Mouse (Mus musculus): ENCODE results near the gene Fbxo11. TPM values are rescaled to one million over a fixed set of nuclear protein-coding genes. Genes with fewer than 3 reads are reported as not detected.
"Not testable (repeated sequence)": the region's sequence is repeated elsewhere in the genome, so short reads cannot be mapped to it uniquely, and the experiment has no call there.

The Fbxo11 gene
- polyA plus RNA-seq, 1 experiment from 2014 or later, result 12.4 TPM

DNA sequence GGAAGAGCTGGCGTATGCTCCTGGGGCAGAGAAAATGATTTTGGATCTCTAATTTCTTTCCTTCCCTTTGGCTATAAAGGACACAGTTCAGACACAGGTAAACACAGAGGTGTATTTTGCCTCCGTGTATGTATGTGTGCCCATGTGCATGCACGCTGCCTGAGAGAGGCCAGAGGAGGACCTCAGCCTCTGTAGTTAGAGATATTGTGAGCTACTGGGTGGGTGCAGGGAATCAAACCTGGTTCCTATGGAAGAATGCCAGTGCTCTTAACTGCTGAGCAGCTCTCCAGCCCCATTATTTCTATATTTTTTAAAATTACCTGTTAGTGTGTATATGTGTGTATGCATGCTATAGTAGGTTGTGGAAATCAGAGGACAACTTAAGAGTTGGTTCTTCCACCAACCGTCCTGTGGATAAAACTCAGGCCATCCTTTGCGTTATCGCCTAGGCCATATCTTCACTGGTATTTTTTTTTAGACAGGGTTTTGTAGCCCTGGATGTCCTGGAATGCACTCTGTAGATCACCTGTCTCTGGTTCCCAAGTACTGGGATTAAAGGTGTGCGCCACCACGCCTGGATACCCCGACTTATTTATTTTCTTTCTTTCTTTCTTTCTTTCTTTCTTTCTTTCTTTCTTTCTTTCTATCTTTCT is 88.8 kb downstream of the Fbxo11 start:
- peaks cover 4% of the 10 kb centered on the region; the same call in 1 of the 2 replicates for H3K36me3 ChIP-seq (ENCODE audit: control insufficient read depth, insufficient read depth, low read length)
- peak overlapping the region; percentile 63 for H3K4me2 ChIP-seq (ENCODE audit: low read depth, low read length)
- peaks cover 15% of the 10 kb centered on the region; the same call in 1 of the 2 replicates for H3K4me1 ChIP-seq (ENCODE audit: control insufficient read depth, insufficient read depth, low read length)
- H3K9ac ChIP-seq (ENCODE audit: low read length), result peak overlapping the region; percentile 86
- no peaks in the 10 kb centered on the region for H3K27me3 ChIP-seq (ENCODE audit: control insufficient read depth, insufficient read depth, low read length)
- peak overlapping the region; percentile 91 for H3K4me3 ChIP-seq (replicated peaks; ENCODE audit: low read length)
- ATAC-seq (ENCODE audit: insufficient read depth, low FRiP score), result no peak
- no peak overlapping the region for H3K27ac ChIP-seq (ENCODE audit: low read length)
- no peaks in the 10 kb centered on the region for H3K9me3 ChIP-seq (replicated peaks; ENCODE audit: control insufficient read depth, low read length)
- WGBS, result 63% methylated on average over 9 of the region's 9 CpGs

DNA sequence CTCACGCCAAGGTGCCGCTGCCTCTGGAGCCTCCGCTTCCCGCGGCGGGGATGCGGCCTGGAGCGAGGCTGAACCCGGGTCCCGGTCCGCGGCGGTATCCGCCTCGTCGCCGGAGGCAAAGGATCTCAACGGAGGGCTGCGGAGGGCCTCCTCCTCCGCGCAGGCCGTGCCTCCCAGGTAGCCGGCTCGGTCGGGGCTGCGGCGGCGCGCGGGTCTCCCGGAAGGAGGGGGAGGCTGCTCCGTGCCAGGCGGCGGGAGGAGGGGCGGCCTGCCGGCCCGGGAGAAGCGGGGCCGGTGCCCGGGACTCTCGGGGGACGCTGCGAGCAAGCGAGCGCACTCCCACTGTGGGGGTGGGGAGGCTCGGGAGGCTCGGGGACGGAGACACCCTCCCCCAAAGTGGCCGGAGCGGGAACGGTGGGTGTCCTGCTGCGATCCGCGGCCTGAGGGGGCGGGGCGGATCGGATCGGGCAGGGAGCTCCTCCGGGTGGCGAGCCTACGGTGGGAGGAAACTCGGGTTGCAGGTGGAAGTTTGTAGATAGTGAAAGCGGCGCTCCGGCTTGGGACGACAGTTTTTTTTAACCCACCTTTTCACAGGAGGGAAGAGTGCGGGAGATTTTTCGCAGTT is 89.8 kb downstream of the Fbxo11 start:
- Histone ChIP-seq H3K36me3 (ENCODE audit: control insufficient read depth, insufficient read depth, low read length) (peaks cover 4% of the 10 kb centered on the region; the same call in 1 of the 2 replicates), H3K27me3 (ENCODE audit: control insufficient read depth, insufficient read depth, low read length) (no peaks in the 10 kb centered on the region), H3K4me2 (ENCODE audit: low read depth, low read length) (peak overlapping the region; percentile 63), H3K9ac (ENCODE audit: low read length) (peak overlapping the region; percentile 86), H3K4me1 (ENCODE audit: control insufficient read depth, insufficient read depth, low read length) (peaks cover 15% of the 10 kb centered on the region; the same call in 1 of the 2 replicates), H3K4me3 (replicated peaks; ENCODE audit: low read length) (peak overlapping the region; percentile 91), H3K27ac (ENCODE audit: low read length) (peak overlapping the region; percentile 90), H3K9me3 (replicated peaks; ENCODE audit: control insufficient read depth, low read length) (no peaks in the 10 kb centered on the region)
- under 1% methylated on average over 58 of the region's 68 CpGs for WGBS
- ATAC-seq (ENCODE audit: insufficient read depth, low FRiP score), result peak; percentile 57

- H3K4me3 ChIP-seq (replicated peaks; ENCODE audit: low read length), result peak within 1 kb of the TSS; percentile 91
- ATAC-seq (ENCODE audit: insufficient read depth, low FRiP score), result peak; percentile 97
- peak within 1 kb of the TSS; percentile 86 for H3K9ac ChIP-seq (ENCODE audit: low read length)
- peaks cover 15% of the 10 kb centered on the region; the same call in 1 of the 2 replicates for H3K4me1 ChIP-seq (ENCODE audit: control insufficient read depth, insufficient read depth, low read length)
- peak within 1 kb of the TSS; percentile 92 for H3K27ac ChIP-seq (ENCODE audit: low read length)
- no peaks in the 10 kb centered on the region for H3K9me3 ChIP-seq (replicated peaks; ENCODE audit: control insufficient read depth, low read length)
- H3K4me2 ChIP-seq (ENCODE audit: low read depth, low read length), result peak within 1 kb of the TSS; percentile 68
- under 1% methylated on average over 63 of the region's 63 CpGs for WGBS
- peaks cover 4% of the 10 kb centered on the region; the same call in 1 of the 2 replicates for H3K36me3 ChIP-seq (ENCODE audit: control insufficient read depth, insufficient read depth, low read length)
- H3K27me3 ChIP-seq (ENCODE audit: control insufficient read depth, insufficient read depth, low read length), result no peaks in the 10 kb centered on the region
These were observed 90.4 kb downstream of the Fbxo11 start, which contains the start of gene Msh6 for GRCm38 (mm10) chr17:87974629-87975228. TSS of gene Msh6 (plus strand) at chr17:87975062.

DNA sequence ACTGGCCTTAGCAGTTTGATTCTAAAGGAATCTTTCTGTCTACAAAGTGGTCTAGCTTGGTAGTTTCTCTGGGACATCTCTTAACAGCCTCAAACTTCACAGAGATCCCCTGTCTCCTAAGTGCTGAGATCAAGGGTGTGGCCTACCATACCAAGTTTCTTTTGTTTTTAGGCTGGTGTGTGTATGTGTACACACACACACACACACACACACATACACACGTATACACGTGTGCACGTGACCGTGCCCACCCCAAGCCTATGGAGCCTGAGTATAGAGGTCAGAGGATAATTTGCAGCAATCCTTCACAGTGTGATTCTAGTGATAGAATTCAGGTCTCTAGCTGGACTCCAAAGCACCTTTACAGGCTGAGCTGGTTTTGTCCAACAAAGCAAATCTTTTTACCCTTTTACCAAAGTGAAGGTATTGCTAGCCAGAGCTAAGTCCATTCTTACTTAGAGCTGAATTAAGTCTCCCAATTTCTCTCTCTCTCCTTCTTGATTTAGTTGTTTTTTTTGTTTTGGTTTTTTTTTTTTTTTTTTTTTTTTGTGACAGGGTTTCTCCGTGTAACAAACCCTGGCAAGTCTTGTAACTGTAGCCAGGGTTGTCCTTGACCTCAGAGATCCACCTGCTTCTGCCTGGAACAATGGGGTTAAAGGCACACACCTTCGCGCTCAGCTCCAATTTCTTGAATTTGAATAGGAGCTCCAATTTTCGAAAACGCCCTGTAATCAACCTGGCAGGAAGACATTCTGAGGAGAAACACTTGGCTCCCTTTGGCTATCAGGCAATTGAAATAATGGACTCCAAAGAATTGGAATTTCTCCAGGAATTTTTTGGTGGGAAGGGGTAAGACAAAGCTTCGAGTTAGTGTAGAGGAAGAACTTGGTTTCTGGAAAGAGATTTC is 91.6 kb downstream of the Fbxo11 start:
- peak overlapping the region; percentile 68; the same call in 1 of the 2 replicates for H3K4me2 ChIP-seq (ENCODE audit: low read depth, low read length)
- 59% methylated on average over 10 of the region's 10 CpGs for WGBS

GRCm38 (mm10) chr17:87972856-87973255 is 92.2 kb downstream of the Fbxo11 start:
- peaks cover 15% of the 10 kb centered on the region; the same call in 1 of the 2 replicates for H3K4me1 ChIP-seq (ENCODE audit: control insufficient read depth, insufficient read depth, low read length)
- ATAC-seq (ENCODE audit: insufficient read depth, low FRiP score), result no peak
- H3K36me3 ChIP-seq (ENCODE audit: control insufficient read depth, insufficient read depth, low read length), result 0 out of 2 replicates have a peak, but pooled peaks cover under 1% of the 10 kb centered on the region
- no peak overlapping the region for H3K27ac ChIP-seq (ENCODE audit: low read length)
- H3K27me3 ChIP-seq (ENCODE audit: control insufficient read depth, insufficient read depth, low read length), result no peaks in the 10 kb centered on the region
- H3K9me3 ChIP-seq (replicated peaks; ENCODE audit: control insufficient read depth, low read length), result no peaks in the 10 kb centered on the region
- H3K9ac ChIP-seq (ENCODE audit: low read length), result no peak overlapping the region
- no peak overlapping the region for H3K4me3 ChIP-seq (replicated peaks; ENCODE audit: low read length)
- H3K4me2 ChIP-seq (ENCODE audit: low read depth, low read length), result no peak overlapping the region
- WGBS, result 52% methylated on average over 5 of the region's 5 CpGs

More for the DNA sequence above, 91.6 kb downstream of the Fbxo11 start:
- Histone ChIP-seq H3K4me1 (ENCODE audit: control insufficient read depth, insufficient read depth, low read length) (peaks cover 15% of the 10 kb centered on the region; the same call in 1 of the 2 replicates), H3K36me3 (ENCODE audit: control insufficient read depth, insufficient read depth, low read length) (peaks cover 4% of the 10 kb centered on the region; the same call in 1 of the 2 replicates), H3K9me3 (replicated peaks; ENCODE audit: control insufficient read depth, low read length) (no peaks in the 10 kb centered on the region), H3K9ac (ENCODE audit: low read length) (peak overlapping the region; percentile 86; the same call in 1 of the 2 replicates), H3K27ac (ENCODE audit: low read length) (no peak overlapping the region), H3K27me3 (ENCODE audit: control insufficient read depth, insufficient read depth, low read length) (no peaks in the 10 kb centered on the region), H3K4me3 (replicated peaks; ENCODE audit: low read length) (no peak overlapping the region; the same call in 1 of the 2 replicates)
- no peak for ATAC-seq (ENCODE audit: insufficient read depth, low FRiP score)

GRCm38 (mm10) chr17:87971696-87972591 is 93.1 kb downstream of the Fbxo11 start:
- H3K4me3 ChIP-seq (replicated peaks; ENCODE audit: low read length); ATAC-seq (ENCODE audit: insufficient read depth, low FRiP score); H3K36me3 ChIP-seq (ENCODE audit: control insufficient read depth, insufficient read depth, low read length); H3K27me3 ChIP-seq (ENCODE audit: control insufficient read depth, insufficient read depth, low read length); H3K4me2 ChIP-seq (ENCODE audit: low read depth, low read length); H3K9ac ChIP-seq (ENCODE audit: low read length); H3K9me3 ChIP-seq (replicated peaks; ENCODE audit: control insufficient read depth, low read length); H3K27ac ChIP-seq (ENCODE audit: low read length): not testable (repeated sequence)
- 77% methylated on average over 15 of the region's 15 CpGs for WGBS
- H3K4me1 ChIP-seq (ENCODE audit: control insufficient read depth, insufficient read depth, low read length), result peaks cover 11% of the 10 kb centered on the region; the same call in 1 of the 2 replicates

DNA sequence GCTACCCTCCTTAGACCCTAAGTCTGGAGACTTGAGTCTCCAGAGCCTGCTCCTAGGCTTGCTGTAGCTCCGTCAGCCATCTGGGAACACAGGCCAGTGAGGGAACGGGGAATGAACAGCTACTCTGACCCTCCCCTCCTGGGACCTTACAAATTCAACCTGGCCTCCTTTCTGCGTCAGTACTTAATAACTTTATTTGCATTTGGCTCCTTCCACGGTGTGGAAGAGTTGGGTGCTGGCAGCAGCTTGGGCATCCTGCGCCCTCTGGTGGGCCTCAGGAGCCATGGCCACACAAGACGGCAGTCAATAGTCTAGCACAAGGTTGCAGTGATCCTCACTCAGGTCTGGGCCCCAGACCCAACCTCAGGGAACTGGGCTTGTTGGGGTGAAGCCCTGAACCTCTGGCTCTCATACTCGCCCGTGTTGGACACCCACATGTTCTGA is 96.6 kb downstream of the Fbxo11 start:
- H3K36me3 ChIP-seq (ENCODE audit: control insufficient read depth, insufficient read depth, low read length); H3K9me3 ChIP-seq (replicated peaks; ENCODE audit: control insufficient read depth, low read length); H3K27me3 ChIP-seq (ENCODE audit: control insufficient read depth, insufficient read depth, low read length); H3K4me3 ChIP-seq (replicated peaks; ENCODE audit: low read length); H3K27ac ChIP-seq (ENCODE audit: low read length); H3K9ac ChIP-seq (ENCODE audit: low read length); H3K4me2 ChIP-seq (ENCODE audit: low read depth, low read length); H3K4me1 ChIP-seq (ENCODE audit: control insufficient read depth, insufficient read depth, low read length): not testable (repeated sequence)
- 35% methylated on average over 6 of the region's 8 CpGs for WGBS
- ATAC-seq (ENCODE audit: insufficient read depth, low FRiP score), result peak; percentile 53; the same call in 1 of the 2 replicates

All from stomach, embryonic 16.5 days (tissue).